Mouse (Mus musculus): ENCODE data around the gene Gpr87.

GRCm38 (mm10) chr3:59181134-59181533, 13.8 kb downstream of the Gpr87 start:
- TF ChIP-seq CTCF (IDR thresholded peaks at IDR 0.05; ENCODE audit: low read depth) (no peak), EP300 (optimal IDR thresholded peaks at IDR 0.05) (no peak)
